Mouse (Mus musculus) megakaryocyte, embryonic 14.5 days (primary cell): ENCODE results near the gene Gm3250.
"Not testable (repeated sequence)": the region's sequence is repeated elsewhere in the genome, so short reads cannot be mapped to it uniquely, and the experiment has no call there.

Experiments used
- FLI1 ChIP-seq: IDR thresholded peaks from 2 replicates; pipeline ENCODE4 v1.6.1; 2012; ENCODE audit warnings: low read length, inconsistent platforms, mixed read lengths
- GATA1 ChIP-seq: IDR thresholded peaks from 3 replicates; pipeline ENCODE4 v1.6.1; 2012; ENCODE audit warnings: mixed read lengths, low read length, inconsistent platforms, borderline replicate concordance

DNA sequence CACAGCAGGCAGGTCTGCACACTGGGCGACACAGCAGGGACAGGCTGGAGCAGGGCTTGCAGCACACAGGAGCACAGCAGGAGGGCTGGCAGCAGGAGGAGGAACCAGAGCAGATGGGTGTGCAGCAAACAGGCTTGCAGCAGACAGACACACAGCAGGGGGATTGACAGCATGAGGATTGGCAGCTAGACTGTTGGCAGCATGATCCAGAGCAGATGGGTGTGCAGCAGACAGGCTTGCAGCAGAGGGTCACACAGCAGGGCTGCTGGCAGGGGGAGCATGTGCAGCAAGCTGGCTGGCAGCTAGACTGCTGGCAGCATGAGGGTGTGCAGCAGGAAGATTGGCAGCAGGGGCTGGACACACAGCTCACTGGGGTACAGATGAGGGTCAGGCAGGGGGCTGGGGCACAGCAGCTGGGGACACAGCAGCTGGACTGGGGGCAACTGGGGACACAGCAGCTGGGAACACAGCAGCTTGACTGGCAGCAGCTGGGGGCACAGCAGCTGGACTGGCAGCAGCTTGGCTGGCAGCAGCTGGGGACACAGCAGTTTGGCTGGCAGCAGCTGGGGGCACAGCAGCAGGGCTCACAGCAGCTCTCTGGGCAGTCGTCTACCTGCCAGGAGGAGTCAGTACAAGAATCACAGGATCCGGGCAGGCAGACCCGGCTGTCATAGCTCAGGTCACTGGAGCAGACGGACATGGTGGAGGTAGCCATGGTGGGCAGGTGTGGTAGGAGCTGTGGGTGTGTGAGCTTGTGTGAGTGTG is 40.2 kb downstream of the Gm3250 start, which contains the start of gene Gm18596:
- not testable (repeated sequence) for TF ChIP-seq GATA1, FLI1
